Mouse (Mus musculus) neural tube, embryonic 14.5 days (tissue): Measurements from ENCODE around the gene Krt18. TPM values are rescaled to one million over a fixed set of nuclear protein-coding genes. Genes with fewer than 3 reads are reported as not detected.

ENCODE experiments used
- ATAC-seq: fragments of 200-750 bp; cut with Nextera tagmentation; 2 replicates; pipeline ENCODE4 v1.8.0; 2017; ENCODE audit warnings: low read depth, mild to moderate bottlenecking, moderate TSS enrichment, moderate library complexity
- H3K27ac ChIP-seq: fragments of 300-500 bp; sonication (generic); 2 replicates; pipeline ENCODE4 v1.5.1; 2014; ENCODE audit warnings: low read depth, mild to moderate bottlenecking, control low read depth, low read length, moderate library complexity, mixed read lengths
- H3K27me3 ChIP-seq: fragments of 300-500 bp; sonication (generic); 2 replicates; pipeline ENCODE4 v1.6.1; 2014; ENCODE audit warnings: low read length; ENCODE audit not compliant: control insufficient read depth, insufficient read depth
- H3K36me3 ChIP-seq: fragments of 300-500 bp; sonication (generic); 2 replicates; pipeline ENCODE4 v1.6.1; 2014; ENCODE audit warnings: low read length, mixed read lengths; ENCODE audit not compliant: control insufficient read depth, insufficient read depth
- H3K4me1 ChIP-seq: fragments of 300-500 bp; sonication (generic); 2 replicates; pipeline ENCODE4 v1.6.1; 2014; ENCODE audit warnings: low read length; ENCODE audit not compliant: control insufficient read depth, insufficient read depth
- H3K4me2 ChIP-seq: fragments of 300-500 bp; sonication (generic); 2 replicates; pipeline ENCODE4 v1.6.1; 2014; ENCODE audit warnings: mild to moderate bottlenecking, low read depth, low read length, control low read depth
- H3K4me3 ChIP-seq: fragments of 300-500 bp; sonication (generic); 2 replicates; pipeline ENCODE4 v1.5.1; 2014; ENCODE audit warnings: low read depth, low read length, control low read depth, mixed read lengths
- H3K9ac ChIP-seq: fragments of 300-500 bp; sonication (generic); replicated peaks from 2 replicates; pipeline ENCODE4 v1.6.1; 2014; ENCODE audit warnings: low read depth, mild to moderate bottlenecking, control low read depth, low read length, mixed read lengths
- H3K9me3 ChIP-seq: fragments of 300-500 bp; sonication (generic); 2 replicates; pipeline ENCODE4 v1.6.1; 2016; ENCODE audit warnings: low read length; ENCODE audit not compliant: control insufficient read depth
- WGBS: fragments of 180-500 bp; shearing (Covaris S2); extraction: QIAGEN DNeasy Blood & Tissue Kit; methylation state at CpG from one replicate; pipeline ENCODE4 v1.1.7; 2014; 5-methylcytosine and 5-hydroxymethylcytosine counted together
- polyA plus RNA-seq: library from polyadenylated mRNA; unstranded; fragments of >200 nt; fragmentation: Nextera tagmentation; extraction: Ambion mirVana; gene quantifications from 2 replicates; pipeline ENCODE4 v1.2.1, GENCODE M21; 2014

Gene Krt18
- 0.61 and 0.75 TPM in 2 replicates for polyA plus RNA-seq

DNA sequence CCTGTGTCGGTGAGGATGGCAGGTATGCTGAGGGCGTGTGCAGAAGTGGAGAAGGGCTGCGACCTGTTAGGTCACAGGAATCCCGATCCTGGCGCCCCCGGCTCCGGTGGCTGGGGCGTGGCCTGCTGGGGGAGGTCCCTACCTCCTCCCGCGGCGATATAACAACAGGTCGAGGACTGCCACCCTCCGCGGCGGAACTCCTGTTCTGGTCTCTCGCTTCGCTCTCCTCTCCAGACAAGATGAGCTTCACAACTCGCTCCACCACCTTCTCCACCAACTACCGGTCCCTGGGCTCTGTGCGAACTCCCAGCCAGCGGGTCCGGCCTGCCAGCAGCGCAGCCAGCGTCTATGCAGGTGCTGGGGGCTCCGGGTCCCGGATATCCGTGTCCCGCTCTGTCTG, at the start of gene Krt18:
Krt18 (plus strand) TSS at position 141 of the 400 bp plus-strand sequence.
- H3K9ac ChIP-seq: no peak within 1 kb of the TSS
- H3K27ac ChIP-seq: no peak within 1 kb of the TSS
- no peak for ATAC-seq
- H3K4me2 ChIP-seq: peak within 1 kb of the TSS; percentile 26
- no peaks in the 10 kb centered on the region for H3K4me1 ChIP-seq
- no peaks in the 10 kb centered on the region for H3K9me3 ChIP-seq
- H3K36me3 ChIP-seq: no peaks in the 10 kb centered on the region
- H3K4me3 ChIP-seq: no peak within 1 kb of the TSS
- 1% methylated on average over 28 of the region's 28 CpGs for WGBS
- peaks cover 12% of the 10 kb centered on the region for H3K27me3 ChIP-seq

DNA sequence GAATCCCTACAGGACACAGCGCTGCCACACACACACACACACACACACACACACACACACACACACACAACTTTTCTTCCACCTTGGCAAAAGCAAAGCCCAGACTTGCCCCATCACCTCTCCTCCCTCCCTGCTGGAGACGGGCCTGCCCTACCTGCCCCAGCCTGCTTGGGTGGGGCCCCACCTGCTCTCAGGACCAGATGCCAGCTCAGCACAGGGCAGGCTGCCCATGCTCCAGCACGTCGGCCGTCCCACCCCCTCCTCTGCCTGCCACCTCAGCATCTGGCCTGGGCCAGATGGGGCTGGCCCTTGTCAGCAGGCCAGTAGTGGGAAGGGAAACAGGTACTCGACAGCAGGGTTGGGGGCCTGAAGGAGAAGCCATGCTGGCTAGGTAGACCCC, 47.1 kb upstream of the Krt18 start:
- H3K4me3 ChIP-seq: no peak overlapping the region
- peaks cover 9% of the 10 kb centered on the region; the same call in 1 of the 2 replicates for H3K4me1 ChIP-seq
- H3K9ac ChIP-seq: no peak overlapping the region
- 71% methylated on average over 5 of the region's 6 CpGs for WGBS
- ATAC-seq: no peak
- H3K9me3 ChIP-seq: no peaks in the 10 kb centered on the region
- H3K27me3 ChIP-seq: no peaks in the 10 kb centered on the region
- H3K4me2 ChIP-seq: no peak overlapping the region
- no peaks in the 10 kb centered on the region for H3K36me3 ChIP-seq
- H3K27ac ChIP-seq: no peak overlapping the region

DNA sequence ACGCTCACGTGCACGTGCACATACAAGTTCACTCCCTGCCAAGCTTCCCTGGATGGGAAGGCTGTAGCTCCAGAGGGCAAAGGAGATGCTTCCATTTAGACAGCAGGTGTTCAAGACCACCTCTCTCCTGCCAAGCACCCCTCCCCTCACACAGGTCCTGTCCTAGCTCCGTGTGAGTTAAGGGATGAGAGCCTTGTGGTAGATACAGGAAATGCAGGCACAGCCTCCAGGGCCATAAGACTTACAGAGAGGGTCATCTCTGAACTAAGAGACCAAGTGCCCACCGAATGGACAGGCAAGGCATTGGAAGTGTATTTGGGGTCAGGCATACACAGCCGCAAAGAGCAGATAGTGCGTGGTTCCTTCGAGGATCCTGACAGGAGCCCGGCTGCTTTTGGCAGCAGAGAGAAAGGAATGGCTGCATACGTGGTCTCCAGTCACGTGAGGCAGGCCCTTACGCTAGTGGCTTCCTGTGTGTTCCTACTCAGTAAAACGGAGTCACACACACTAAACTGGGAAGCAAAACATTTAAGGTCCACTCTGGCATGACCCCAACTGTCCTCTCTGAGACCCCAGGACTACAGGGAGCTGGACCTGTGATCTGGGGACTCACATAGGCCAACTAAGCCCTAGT, 44.5 kb upstream of the Krt18 start:
- Histone ChIP-seq H3K4me2 (peak overlapping the region; percentile 54; the same call in 1 of the 2 replicates), H3K9ac (no peak overlapping the region), H3K27me3 (no peaks in the 10 kb centered on the region), H3K4me3 (peak overlapping the region; percentile 24), H3K27ac (peak overlapping the region; percentile 89), H3K9me3 (no peaks in the 10 kb centered on the region), H3K36me3 (no peaks in the 10 kb centered on the region), H3K4me1 (no peaks in the 10 kb centered on the region; the same call in 1 of the 2 replicates)
- 81% methylated on average over 13 of the region's 13 CpGs for WGBS
- ATAC-seq: no peak

DNA sequence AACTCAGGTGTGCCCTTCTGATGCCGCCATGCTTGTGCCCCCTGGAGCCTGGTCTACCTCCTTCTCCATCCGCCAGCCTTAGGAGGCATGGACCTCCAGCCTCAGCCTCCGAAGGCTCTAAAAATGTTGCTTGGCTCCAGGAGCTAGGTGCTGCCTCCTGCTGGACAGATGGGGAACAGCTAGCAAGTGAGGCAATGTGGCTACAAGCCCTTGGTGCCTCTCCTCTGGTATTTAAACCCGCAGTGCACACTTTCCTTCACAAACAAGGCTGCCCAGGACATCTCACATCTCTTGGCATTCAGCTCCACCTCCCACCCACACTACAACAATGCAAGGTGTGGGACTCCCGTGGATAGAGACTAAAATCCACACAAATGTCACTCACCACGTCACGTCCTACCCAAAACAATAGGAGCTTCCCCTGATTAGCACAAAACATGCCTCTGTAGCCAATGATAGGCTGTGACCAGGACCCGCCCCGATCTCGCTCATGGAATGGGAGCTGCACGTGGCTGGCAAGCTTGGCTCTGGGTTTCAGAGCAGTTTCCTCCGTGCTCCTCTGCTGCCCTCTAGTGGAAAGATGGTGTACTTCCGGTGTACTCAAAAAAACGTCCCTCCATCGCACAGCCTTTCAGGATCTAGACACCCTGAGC, 43.9 kb upstream of the Krt18 start:
- peak overlapping the region; percentile 89 for H3K27ac ChIP-seq
- H3K4me2 ChIP-seq: peak overlapping the region; percentile 54
- ATAC-seq: peak; percentile 97
- peak overlapping the region; percentile 24 for H3K4me3 ChIP-seq
- no peaks in the 10 kb centered on the region; the same call in 1 of the 2 replicates for H3K4me1 ChIP-seq
- no peaks in the 10 kb centered on the region for H3K27me3 ChIP-seq
- WGBS: 2% methylated on average over 15 of the region's 15 CpGs
- H3K9me3 ChIP-seq: no peaks in the 10 kb centered on the region
- no peaks in the 10 kb centered on the region for H3K36me3 ChIP-seq
- no peak overlapping the region; the same call in 1 of the 2 replicates for H3K9ac ChIP-seq

DNA sequence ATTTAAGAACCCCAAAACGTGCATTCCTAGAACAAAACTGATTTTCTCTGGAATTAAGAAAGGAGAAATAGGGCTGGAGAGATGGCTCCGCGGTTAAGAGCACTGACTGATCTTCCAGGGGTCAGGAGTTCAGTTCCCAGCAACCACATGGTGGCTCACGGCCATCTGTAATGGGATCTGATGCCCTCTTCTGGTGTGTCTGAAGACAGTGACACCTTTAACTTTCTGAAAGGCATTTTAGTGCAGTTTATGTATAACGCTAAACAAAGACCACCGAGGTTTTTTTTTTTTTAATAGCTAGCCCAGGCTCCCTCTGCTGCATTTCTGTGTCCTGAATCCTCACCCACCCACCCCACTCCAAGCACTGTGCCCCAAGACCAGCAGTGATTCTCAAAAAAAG, 43.2 kb upstream of the Krt18 start:
- Histone ChIP-seq H3K27me3 (no peaks in the 10 kb centered on the region), H3K27ac (no peak overlapping the region), H3K4me1 (no peaks in the 10 kb centered on the region; the same call in 1 of the 2 replicates), H3K9me3 (no peaks in the 10 kb centered on the region), H3K36me3 (no peaks in the 10 kb centered on the region), H3K4me3 (no peak overlapping the region), H3K9ac (no peak overlapping the region), H3K4me2 (peak overlapping the region; percentile 8; the same call in 1 of the 2 replicates)
- no peak for ATAC-seq
- 12% methylated on average over 6 of the region's 6 CpGs for WGBS

DNA sequence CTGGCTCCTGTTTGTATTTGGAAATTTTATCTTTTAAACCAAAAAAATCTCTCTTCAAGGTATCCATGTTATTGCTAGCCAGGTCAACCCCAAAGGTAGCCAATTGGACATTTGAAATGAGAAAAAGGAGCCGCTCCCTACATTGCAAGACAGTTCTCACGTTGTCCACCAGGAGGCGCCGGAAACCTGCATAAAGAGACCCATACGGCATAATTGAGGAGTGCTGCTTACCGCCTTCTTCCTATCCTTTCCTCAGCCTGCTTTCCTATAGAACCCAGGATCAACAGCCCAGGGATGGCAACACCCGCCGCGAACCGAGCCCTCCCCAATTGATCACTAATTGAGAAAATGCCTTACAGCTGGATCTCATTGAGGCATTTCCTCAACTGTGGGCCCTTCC, 39.9 kb upstream of the Krt18 start:
- no peak overlapping the region for H3K27ac ChIP-seq
- WGBS: 1% methylated on average over 10 of the region's 10 CpGs
- no peak overlapping the region for H3K4me2 ChIP-seq
- ATAC-seq: no peak; the same call in 1 of the 2 replicates
- no peaks in the 10 kb centered on the region for H3K27me3 ChIP-seq
- no peaks in the 10 kb centered on the region for H3K9me3 ChIP-seq
- no peaks in the 10 kb centered on the region for H3K36me3 ChIP-seq
- no peak overlapping the region for H3K4me3 ChIP-seq
- no peaks in the 10 kb centered on the region; the same call in 1 of the 2 replicates for H3K4me1 ChIP-seq
- H3K9ac ChIP-seq: no peak overlapping the region

DNA sequence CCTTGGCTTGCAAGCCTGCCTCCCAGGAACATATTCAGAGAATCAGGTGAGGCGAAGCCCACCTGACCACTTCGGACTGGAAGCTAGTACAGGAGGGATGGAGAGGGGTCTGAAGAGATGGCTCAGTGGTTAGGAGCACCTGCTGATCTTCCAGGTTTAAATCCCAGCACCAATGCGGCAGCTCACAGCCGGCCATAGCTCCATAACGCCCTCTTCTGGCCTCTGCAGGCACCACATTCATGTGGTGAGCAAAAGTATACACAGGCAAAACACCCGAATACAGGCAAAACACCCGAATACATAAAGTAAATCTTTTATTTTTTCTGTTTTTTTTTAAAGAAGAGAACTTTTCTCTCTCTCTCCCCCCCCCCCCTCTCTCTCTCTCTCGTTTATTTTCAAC, 39.3 kb upstream of the Krt18 start:
- H3K27me3 ChIP-seq: no peaks in the 10 kb centered on the region
- H3K9ac ChIP-seq: no peak overlapping the region
- ATAC-seq: no peak
- H3K4me1 ChIP-seq: no peaks in the 10 kb centered on the region; the same call in 1 of the 2 replicates
- H3K4me2 ChIP-seq: no peak overlapping the region
- H3K9me3 ChIP-seq: no peaks in the 10 kb centered on the region
- no peaks in the 10 kb centered on the region for H3K36me3 ChIP-seq
- WGBS: 64% methylated on average over 8 of the region's 8 CpGs
- H3K27ac ChIP-seq: no peak overlapping the region
- H3K4me3 ChIP-seq: no peak overlapping the region

DNA sequence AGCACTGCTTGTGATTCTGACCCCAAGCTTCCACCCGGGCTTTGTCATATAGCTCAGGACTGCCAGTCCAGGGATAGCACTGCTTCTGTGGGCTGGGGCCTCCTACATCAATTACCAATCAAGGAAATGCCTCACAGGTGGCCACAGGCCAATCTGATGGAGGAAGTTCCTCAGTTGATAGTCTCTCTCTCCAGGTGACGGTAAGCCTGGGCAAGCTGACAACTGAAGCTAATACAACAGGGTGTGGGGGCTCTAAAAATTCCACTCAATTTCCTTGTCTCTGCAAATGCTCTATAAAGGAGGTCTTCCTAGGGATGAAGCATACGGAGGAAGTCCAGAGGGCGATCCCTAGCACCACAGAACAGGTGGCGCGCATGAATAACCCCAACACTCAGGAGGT, 37.0 kb upstream of the Krt18 start:
- 93% methylated on average over 6 of the region's 6 CpGs for WGBS
- Histone ChIP-seq H3K4me1 (no peaks in the 10 kb centered on the region), H3K9ac (no peak overlapping the region), H3K9me3 (no peaks in the 10 kb centered on the region), H3K4me2 (no peak overlapping the region), H3K27ac (no peak overlapping the region), H3K27me3 (no peaks in the 10 kb centered on the region), H3K4me3 (no peak overlapping the region), H3K36me3 (no peaks in the 10 kb centered on the region)
- no peak for ATAC-seq

DNA sequence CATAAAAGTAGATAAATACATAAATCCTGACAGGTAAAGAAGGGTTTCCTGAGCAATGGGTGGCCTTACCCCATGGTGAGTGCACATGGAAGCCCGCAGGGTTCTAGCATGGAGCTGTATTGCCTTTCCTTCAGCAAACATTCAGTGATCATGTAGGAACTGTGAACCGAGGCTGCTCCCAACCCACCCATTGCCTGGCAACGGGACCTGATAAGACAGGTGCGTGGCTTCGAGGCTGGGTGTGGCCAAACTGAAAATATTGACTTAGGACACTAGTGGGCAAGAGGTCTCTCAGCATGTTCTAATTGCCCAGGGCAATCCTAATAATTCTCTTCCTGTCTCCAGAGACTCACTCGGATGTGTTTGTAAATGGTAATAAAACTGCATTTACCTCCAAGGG, 33.6 kb upstream of the Krt18 start:
- no peak overlapping the region for H3K4me3 ChIP-seq
- H3K4me1 ChIP-seq: no peaks in the 10 kb centered on the region
- no peaks in the 10 kb centered on the region for H3K36me3 ChIP-seq
- no peak overlapping the region for H3K27ac ChIP-seq
- H3K4me2 ChIP-seq: no peak overlapping the region
- ATAC-seq: no peak
- 95% methylated on average over 6 of the region's 6 CpGs for WGBS
- H3K9ac ChIP-seq: no peak overlapping the region
- H3K27me3 ChIP-seq: no peaks in the 10 kb centered on the region
- H3K9me3 ChIP-seq: no peaks in the 10 kb centered on the region
